Mouse (Mus musculus) myocyte (in vitro differentiated cells): ENCODE results near the gene 4933424G06Rik. TPM values are rescaled to one million over a fixed set of nuclear protein-coding genes. Genes with fewer than 3 reads are reported as not detected.

Experiments used
- H3K27me3 ChIP-seq: one replicate; pipeline ENCODE4 v1.6.1; 2011; ENCODE audit not compliant: control insufficient read depth, insufficient read depth, insufficient read length
- H3K36me3 ChIP-seq: one replicate; pipeline ENCODE4 v1.6.1; 2011; ENCODE audit not compliant: control insufficient read depth, insufficient read depth
- H3K4me2 ChIP-seq: one replicate; pipeline ENCODE4 v1.6.1; 2011; ENCODE audit warnings: low read depth, control low read depth
- H3K4me3 ChIP-seq: one replicate; pipeline ENCODE4 v1.5.1; 2011; ENCODE audit warnings: mild to moderate bottlenecking, control low read depth, moderate library complexity
- H3K79me2 ChIP-seq: one replicate; pipeline ENCODE4 v1.6.1; 2011; ENCODE audit not compliant: control insufficient read depth, insufficient read depth
- H3ac ChIP-seq: one replicate; pipeline ENCODE4 v1.6.1; 2011; ENCODE audit not compliant: control insufficient read depth, insufficient read length
- CEBPB ChIP-seq: IDR thresholded peaks from 2 replicates; pipeline ENCODE4 v1.6.1; 2011; ENCODE audit warnings: mild to moderate bottlenecking, moderate library complexity; ENCODE audit not compliant: poor library complexity, insufficient read depth, severe bottlenecking
- E2F4 ChIP-seq: IDR thresholded peaks from one replicate; pipeline ENCODE4 v1.6.1; 2011; ENCODE audit warnings: mild to moderate bottlenecking, control low read depth, moderate library complexity; ENCODE audit not compliant: insufficient read depth
- MAX ChIP-seq: IDR thresholded peaks from one replicate; pipeline ENCODE4 v1.6.1; 2011; ENCODE audit warnings: low read depth, mild to moderate bottlenecking, control low read depth
- MYOD1 ChIP-seq, 3 experiments: IDR thresholded peaks; one replicate each; pipeline ENCODE4 v1.6.1; 2011; ENCODE audit warnings: control low read depth in 2 of 3, low read depth in 2 of 3, mild to moderate bottlenecking in 2 of 3, moderate library complexity in 1 of 3; ENCODE audit not compliant: insufficient read length in 2 of 3, control insufficient read depth in 1 of 3
- MYOG ChIP-seq, 3 experiments: IDR thresholded peaks; one replicate each; pipeline ENCODE4 v1.6.1; 2011; ENCODE audit warnings: control low read depth in 2 of 3, low read depth in 2 of 3, mild to moderate bottlenecking in 2 of 3; ENCODE audit not compliant: insufficient read length in 2 of 3, control insufficient read depth in 1 of 3, insufficient read depth in 1 of 3
- POLR2A ChIP-seq: IDR thresholded peaks from one replicate; pipeline ENCODE4 v1.6.1; 2011; ENCODE audit warnings: low read depth, mild to moderate bottlenecking, control low read depth, moderate library complexity; ENCODE audit not compliant: insufficient read length
- POLR2AphosphoS2 ChIP-seq: IDR thresholded peaks from one replicate; pipeline ENCODE4 v1.6.1; 2011; ENCODE audit warnings: low read depth, control low read depth; ENCODE audit not compliant: insufficient read length
- REST ChIP-seq: IDR thresholded peaks from one replicate; pipeline ENCODE4 v1.6.1; 2011; ENCODE audit warnings: mild to moderate bottlenecking, control low read depth, moderate library complexity; ENCODE audit not compliant: insufficient read depth, insufficient read length
- SRF ChIP-seq: IDR thresholded peaks from one replicate; pipeline ENCODE4 v1.6.1; 2011; ENCODE audit warnings: low read depth; ENCODE audit not compliant: control insufficient read depth, insufficient read length
- TCF12 ChIP-seq: IDR thresholded peaks from one replicate; pipeline ENCODE4 v1.6.1; 2011; ENCODE audit warnings: mild to moderate bottlenecking, control low read depth; ENCODE audit not compliant: poor library complexity, insufficient read depth, severe bottlenecking
- TCF3 ChIP-seq: IDR thresholded peaks from one replicate; pipeline ENCODE4 v1.6.1; 2011; ENCODE audit warnings: low read depth, control low read depth; ENCODE audit not compliant: insufficient read length
- USF1 ChIP-seq: IDR thresholded peaks from one replicate; pipeline ENCODE4 v1.6.1; 2011; ENCODE audit warnings: low read depth, mild to moderate bottlenecking, control low read depth, moderate library complexity
- polyA plus RNA-seq: library from polyadenylated mRNA; unstranded; fragments of >200 nt; fragmentation: generic; extraction: Trizol; gene quantifications from one replicate; pipeline ENCODE4 v1.2.1, GENCODE M21; 2012; ENCODE audit warnings: missing spikeins

Gene 4933424G06Rik
- polyA plus RNA-seq, 1 experiment = 0.12 TPM

- no peaks in the 10 kb centered on the region for H3K36me3 ChIP-seq
- no peak overlapping the region for H3K4me3 ChIP-seq
- H3K79me2 ChIP-seq = no peaks in the 10 kb centered on the region
- TF ChIP-seq MAX (no peak), MYOD1 (IDR thresholded peaks at IDR 0.05; ENCODE audit: control insufficient read depth in 1 of 3, insufficient read length in 2 of 3, low read depth in 2 of 3) (no peak), USF1 (no peak)
- no peak overlapping the region for H3ac ChIP-seq
- no peak overlapping the region for H3K4me2 ChIP-seq
- H3K27me3 ChIP-seq = peaks cover 20% of the 10 kb centered on the region
Observed at GRCm38 (mm10) chr1:36758553-36758952, 48.6 kb downstream of the 4933424G06Rik start.

- Histone ChIP-seq H3K79me2 (no peaks in the 10 kb centered on the region), H3K4me2 (no peak overlapping the region), H3ac (no peak overlapping the region), H3K27me3 (peaks cover 25% of the 10 kb centered on the region), H3K4me3 (no peak overlapping the region), H3K36me3 (no peaks in the 10 kb centered on the region)
- TF ChIP-seq CEBPB = no peak
- TF ChIP-seq MYOG (IDR thresholded peaks at IDR 0.05; ENCODE audit: control insufficient read depth in 1 of 3, insufficient read depth in 1 of 3, insufficient read length in 2 of 3, low read depth in 2 of 3) = no peak
- TF ChIP-seq POLR2A = no peak
- TF ChIP-seq POLR2AphosphoS2 = no peak
- no peak for TF ChIP-seq REST
- TF ChIP-seq MAX = no peak
- TF ChIP-seq USF1 = no peak
- no peak for TF ChIP-seq MYOD1 (IDR thresholded peaks at IDR 0.05; ENCODE audit: control insufficient read depth in 1 of 3, insufficient read length in 2 of 3, low read depth in 2 of 3)
- no peak for TF ChIP-seq E2F4
- no peak for TF ChIP-seq SRF
- no peak for TF ChIP-seq TCF12
Observed at GRCm38 (mm10) chr1:36759076-36759475, 49.1 kb downstream of the 4933424G06Rik start.

GRCm38 (mm10) chr1:36760401-36760800, 50.5 kb downstream of the 4933424G06Rik start:
- Histone ChIP-seq H3K36me3 (no peaks in the 10 kb centered on the region), H3ac (no peak overlapping the region), H3K27me3 (peaks cover 32% of the 10 kb centered on the region), H3K79me2 (no peaks in the 10 kb centered on the region), H3K4me3 (no peak overlapping the region), H3K4me2 (no peak overlapping the region)
- TF ChIP-seq E2F4 (no peak), TCF3 (no peak), MYOG (IDR thresholded peaks at IDR 0.05; ENCODE audit: control insufficient read depth in 1 of 3, insufficient read depth in 1 of 3, insufficient read length in 2 of 3, low read depth in 2 of 3) (no peak), POLR2AphosphoS2 (no peak), MAX (no peak)

GRCm38 (mm10) chr1:36761061-36761460, 51.1 kb downstream of the 4933424G06Rik start:
- no peak overlapping the region for H3K4me3 ChIP-seq
- TF ChIP-seq E2F4 (no peak), REST (no peak), USF1 (no peak), CEBPB (no peak), TCF3 (no peak), MYOD1 (IDR thresholded peaks at IDR 0.05; ENCODE audit: control insufficient read depth in 1 of 3, insufficient read length in 2 of 3, low read depth in 2 of 3) (no peak), MAX (no peak), POLR2A (no peak), POLR2AphosphoS2 (no peak), MYOG (IDR thresholded peaks at IDR 0.05; ENCODE audit: control insufficient read depth in 1 of 3, insufficient read depth in 1 of 3, insufficient read length in 2 of 3, low read depth in 2 of 3) (no peak), SRF (no peak), TCF12 (no peak)
- peaks cover 31% of the 10 kb centered on the region for H3K27me3 ChIP-seq
- no peaks in the 10 kb centered on the region for H3K36me3 ChIP-seq
- no peaks in the 10 kb centered on the region for H3K79me2 ChIP-seq
- no peak overlapping the region for H3K4me2 ChIP-seq
- H3ac ChIP-seq = no peak overlapping the region

- Histone ChIP-seq H3K4me3 (no peak within 1 kb of the TSS), H3K4me2 (no peak within 1 kb of the TSS), H3K79me2 (no peaks in the 10 kb centered on the region), H3K27me3 (peaks cover 27% of the 10 kb centered on the region), H3K36me3 (no peaks in the 10 kb centered on the region), H3ac (no peak within 1 kb of the TSS)
- TF ChIP-seq POLR2A (no peak), TCF3 (no peak), MAX (no peak), SRF (no peak), REST (no peak), MYOG (IDR thresholded peaks at IDR 0.05; ENCODE audit: control insufficient read depth in 1 of 3, insufficient read depth in 1 of 3, insufficient read length in 2 of 3, low read depth in 2 of 3) (no peak), TCF12 (no peak), USF1 (no peak), MYOD1 (IDR thresholded peaks at IDR 0.05; ENCODE audit: control insufficient read depth in 1 of 3, insufficient read length in 2 of 3, low read depth in 2 of 3) (no peak), CEBPB (no peak), E2F4 (no peak), POLR2AphosphoS2 (no peak)
Observed at GRCm38 (mm10) chr1:36761568-36761967, 51.6 kb downstream of the 4933424G06Rik start, which contains the start of gene Zap70. Gene Zap70 (plus strand): TSS chr1:36761798.
